Mouse (Mus musculus): ENCODE results near the gene Egln2.

- TF ChIP-seq EP300 (IDR thresholded peaks at IDR 0.05; ENCODE audit: low read depth) (no peak), CTCF (IDR thresholded peaks at IDR 0.05; ENCODE audit: low read depth) (no peak)
Measured at GRCm38 (mm10) chr7:27167475-27168094, 983 bp upstream of the Egln2 start.
